Mouse (Mus musculus): ENCODE results near the gene Fam193a.

DNA sequence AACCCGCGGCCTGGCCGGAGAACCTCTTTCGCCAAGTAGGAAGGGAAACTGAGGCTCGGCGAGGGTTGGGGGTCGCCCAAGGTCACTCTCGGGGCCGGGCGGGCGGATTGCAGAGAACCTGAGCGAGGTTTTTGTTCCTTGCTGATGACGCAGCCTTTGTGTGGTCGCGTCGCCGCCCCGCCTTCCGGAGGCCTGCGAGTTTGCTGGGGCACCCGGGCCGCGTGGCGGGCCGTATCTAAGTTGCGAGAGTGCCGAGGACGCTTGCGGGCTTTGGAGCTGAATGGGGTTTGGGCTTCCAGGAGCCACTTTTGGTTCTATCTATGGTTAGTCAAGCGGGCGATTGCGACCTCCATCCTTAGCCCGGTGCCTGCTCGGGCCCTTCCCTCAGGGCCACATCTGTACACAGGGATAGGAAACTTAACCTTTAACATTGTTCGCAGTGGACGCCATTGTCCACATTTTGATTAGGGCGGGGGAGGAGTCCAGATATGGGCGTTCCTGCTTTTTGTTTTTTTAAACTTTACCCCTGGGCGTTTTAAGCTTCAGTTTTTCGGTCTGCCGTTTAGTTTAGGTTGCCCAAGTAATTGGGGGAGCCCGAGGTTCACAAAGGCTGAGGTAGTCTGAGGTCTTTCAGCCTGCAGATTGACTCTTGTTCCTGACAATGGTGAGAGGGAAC is 32.8 kb upstream of the Fam193a start:
- TF ChIP-seq CTCF (IDR thresholded peaks at IDR 0.05; ENCODE audit: control insufficient read depth, insufficient read depth, low read length) (no peak), POLR2A (IDR thresholded peaks at IDR 0.05; ENCODE audit: borderline replicate concordance, control insufficient read depth, low read depth, low read length) (no peak)

Data from bone marrow, adult 2 months (tissue).